Mouse (Mus musculus) heart, embryonic 12.5 days (tissue): ENCODE results near the gene Tecta. TPM values are rescaled to one million over a fixed set of nuclear protein-coding genes. Genes with fewer than 3 reads are reported as not detected.

Source experiments
- ATAC-seq: fragments of 200-750 bp; cut with Nextera tagmentation; 2 replicates; pipeline ENCODE4 v1.8.0; 2017; ENCODE audit warnings: moderate TSS enrichment, moderate library complexity; ENCODE audit not compliant: insufficient number of reproducible peaks, low FRiP score
- H3K27ac ChIP-seq: fragments of 300-500 bp; sonication (generic); 2 replicates; pipeline ENCODE4 v1.5.1; 2016; ENCODE audit warnings: mild to moderate bottlenecking, moderate library complexity; ENCODE audit not compliant: poor library complexity, severe bottlenecking
- H3K27me3 ChIP-seq: fragments of 300-500 bp; sonication (generic); replicated peaks from 2 replicates; pipeline ENCODE4 v1.6.1; 2016; ENCODE audit warnings: mild to moderate bottlenecking, moderate library complexity
- H3K36me3 ChIP-seq: fragments of 300-500 bp; sonication (generic); 2 replicates; pipeline ENCODE4 v1.6.1; 2016; ENCODE audit warnings: mild to moderate bottlenecking, moderate library complexity
- H3K4me1 ChIP-seq: fragments of 300-500 bp; sonication (generic); replicated peaks from 2 replicates; pipeline ENCODE4 v1.6.1; 2016; ENCODE audit warnings: mild to moderate bottlenecking
- H3K4me2 ChIP-seq: fragments of 300-500 bp; sonication (generic); 2 replicates; pipeline ENCODE4 v1.6.1; 2016; ENCODE audit warnings: mild to moderate bottlenecking, moderate library complexity
- H3K4me3 ChIP-seq: fragments of 300-500 bp; sonication (generic); 2 replicates; pipeline ENCODE4 v1.5.1; 2016; ENCODE audit warnings: mild to moderate bottlenecking
- H3K9ac ChIP-seq: fragments of 300-500 bp; sonication (generic); 2 replicates; pipeline ENCODE4 v1.6.1; 2016; ENCODE audit warnings: mild to moderate bottlenecking, moderate library complexity
- H3K9me3 ChIP-seq: fragments of 300-500 bp; sonication (generic); replicated peaks from 2 replicates; pipeline ENCODE4 v1.6.1; 2016; ENCODE audit warnings: mild to moderate bottlenecking, moderate library complexity
- WGBS: fragments of 180-500 bp; shearing (Covaris S2); methylation state at CpG from one replicate; pipeline ENCODE4 v1.1.7; 2016; 5-methylcytosine and 5-hydroxymethylcytosine counted together
- polyA plus RNA-seq: library from polyadenylated mRNA; unstranded; fragments of >200 nt; fragmentation: Nextera tagmentation; extraction: Ambion mirVana; gene quantifications from 2 replicates; pipeline ENCODE4 v1.2.1, GENCODE M21; 2016

Tecta gene
- polyA plus RNA-seq, 1 experiment from 2014 or later: 0.19 TPM

GRCm38 (mm10) chr9:42320616-42321015 is 79.1 kb downstream of the Tecta start:
- Histone ChIP-seq H3K27me3 (peaks cover 20% of the 10 kb centered on the region), H3K9ac (no peak overlapping the region), H3K36me3 (no peaks in the 10 kb centered on the region), H3K4me2 (no peak overlapping the region), H3K4me3 (no peak overlapping the region), H3K4me1 (no peaks in the 10 kb centered on the region), H3K9me3 (no peaks in the 10 kb centered on the region), H3K27ac (no peak overlapping the region)
- 92% methylated on average over 7 of the region's 7 CpGs for WGBS
- no peak for ATAC-seq

GRCm38 (mm10) chr9:42318455-42318987 is 81.2 kb downstream of the Tecta start:
- Histone ChIP-seq H3K4me2 (no peak overlapping the region), H3K4me1 (no peaks in the 10 kb centered on the region), H3K9me3 (no peaks in the 10 kb centered on the region), H3K36me3 (no peaks in the 10 kb centered on the region), H3K9ac (no peak overlapping the region), H3K27ac (no peak overlapping the region), H3K27me3 (0 out of 2 replicates have a peak, but pooled peaks cover 6% of the 10 kb centered on the region), H3K4me3 (no peak overlapping the region)
- no peak for ATAC-seq
- 76% methylated on average over 9 of the region's 9 CpGs for WGBS

GRCm38 (mm10) chr9:42317337-42317736 is 82.4 kb downstream of the Tecta start:
- Histone ChIP-seq H3K27me3 (0 out of 2 replicates have a peak, but pooled peaks cover 6% of the 10 kb centered on the region), H3K4me1 (no peaks in the 10 kb centered on the region), H3K4me3 (no peak overlapping the region), H3K9ac (no peak overlapping the region), H3K27ac (no peak overlapping the region), H3K4me2 (no peak overlapping the region), H3K9me3 (no peaks in the 10 kb centered on the region), H3K36me3 (no peaks in the 10 kb centered on the region)
- 49% methylated on average over 3 of the region's 3 CpGs for WGBS
- no peak for ATAC-seq

- ATAC-seq: no peak
- Histone ChIP-seq H3K9me3 (no peaks in the 10 kb centered on the region), H3K36me3 (no peaks in the 10 kb centered on the region), H3K4me2 (no peak overlapping the region), H3K27ac (no peak overlapping the region), H3K4me3 (no peak overlapping the region), H3K27me3 (0 out of 2 replicates have a peak, but pooled peaks cover 6% of the 10 kb centered on the region), H3K4me1 (no peaks in the 10 kb centered on the region), H3K9ac (no peak overlapping the region)
- WGBS: 69% methylated on average over 3 of the region's 3 CpGs
Measured at GRCm38 (mm10) chr9:42315816-42316215, 83.9 kb downstream of the Tecta start.

- Histone ChIP-seq H3K4me2 (no peak overlapping the region), H3K4me1 (no peaks in the 10 kb centered on the region), H3K27ac (no peak overlapping the region), H3K9ac (no peak overlapping the region), H3K4me3 (no peak overlapping the region), H3K36me3 (no peaks in the 10 kb centered on the region), H3K9me3 (no peaks in the 10 kb centered on the region), H3K27me3 (peaks cover 6% of the 10 kb centered on the region; the same call in 1 of the 2 replicates)
- ATAC-seq: no peak
- 56% methylated on average over 4 of the region's 4 CpGs for WGBS
Measured at GRCm38 (mm10) chr9:42314959-42315358, 84.8 kb downstream of the Tecta start.

GRCm38 (mm10) chr9:42314388-42314787 is 85.3 kb downstream of the Tecta start:
- Histone ChIP-seq H3K27me3 (peaks cover 6% of the 10 kb centered on the region; the same call in 1 of the 2 replicates), H3K4me1 (no peaks in the 10 kb centered on the region), H3K4me2 (no peak overlapping the region), H3K9me3 (no peaks in the 10 kb centered on the region), H3K27ac (no peak overlapping the region), H3K36me3 (no peaks in the 10 kb centered on the region), H3K4me3 (no peak overlapping the region), H3K9ac (no peak overlapping the region)
- no peak for ATAC-seq
- 66% methylated on average over 6 of the region's 6 CpGs for whole genome bisulfite sequencing

- no peak for ATAC-seq
- no peaks in the 10 kb centered on the region for H3K4me1 ChIP-seq
- H3K27me3 ChIP-seq: peaks cover 6% of the 10 kb centered on the region; the same call in 1 of the 2 replicates
- 18% methylated on average over 3 of the region's 3 CpGs for WGBS
- no peak overlapping the region for H3K9ac ChIP-seq
- H3K36me3 ChIP-seq: no peaks in the 10 kb centered on the region
- H3K4me2 ChIP-seq: no peak overlapping the region
- no peak overlapping the region for H3K4me3 ChIP-seq
- H3K9me3 ChIP-seq: no peaks in the 10 kb centered on the region
- H3K27ac ChIP-seq: no peak overlapping the region
Measured at GRCm38 (mm10) chr9:42313872-42314271, 85.9 kb downstream of the Tecta start.

- no peak overlapping the region for H3K9ac ChIP-seq
- no peaks in the 10 kb centered on the region; the same call in 1 of the 2 replicates for H3K27me3 ChIP-seq
- no peak overlapping the region for H3K4me3 ChIP-seq
- 74% methylated on average over 3 of the region's 3 CpGs for WGBS
- H3K27ac ChIP-seq: no peak overlapping the region
- no peaks in the 10 kb centered on the region for H3K36me3 ChIP-seq
- no peak overlapping the region for H3K4me2 ChIP-seq
- no peaks in the 10 kb centered on the region for H3K9me3 ChIP-seq
- ATAC-seq: no peak
- H3K4me1 ChIP-seq: 0 out of 2 replicates have a peak, but pooled peaks cover 3% of the 10 kb centered on the region
Measured at GRCm38 (mm10) chr9:42311311-42311710, 88.4 kb downstream of the Tecta start.

GRCm38 (mm10) chr9:42303894-42304293 is 95.8 kb downstream of the Tecta start:
- no peak overlapping the region for H3K9ac ChIP-seq
- no peak overlapping the region for H3K27ac ChIP-seq
- no peak for ATAC-seq
- H3K4me2 ChIP-seq: no peak overlapping the region
- H3K9me3 ChIP-seq: no peaks in the 10 kb centered on the region
- 82% methylated on average over 4 of the region's 4 CpGs for WGBS
- H3K36me3 ChIP-seq: no peaks in the 10 kb centered on the region
- H3K4me3 ChIP-seq: no peak overlapping the region
- H3K27me3 ChIP-seq: 0 out of 2 replicates have a peak, but pooled peaks cover 3% of the 10 kb centered on the region
- H3K4me1 ChIP-seq: 0 out of 2 replicates have a peak, but pooled peaks cover 3% of the 10 kb centered on the region

GRCm38 (mm10) chr9:42301082-42301633 is 98.6 kb downstream of the Tecta start:
- WGBS: 77% methylated on average over 6 of the region's 6 CpGs
- no peak overlapping the region for H3K9ac ChIP-seq
- no peak for ATAC-seq

GRCm38 (mm10) chr9:42296297-42296922 is 103.3 kb downstream of the Tecta start:
- H3K27me3 ChIP-seq: no peaks in the 10 kb centered on the region
- no peak overlapping the region for H3K4me3 ChIP-seq
- no peaks in the 10 kb centered on the region for H3K36me3 ChIP-seq
- no peak overlapping the region for H3K4me2 ChIP-seq
- no peak for ATAC-seq
- H3K9ac ChIP-seq: no peak overlapping the region
- no peaks in the 10 kb centered on the region for H3K9me3 ChIP-seq
- 88% methylated on average over 10 of the region's 10 CpGs for WGBS
- H3K27ac ChIP-seq: no peak overlapping the region
- no peaks in the 10 kb centered on the region for H3K4me1 ChIP-seq

More at GRCm38 (mm10) chr9:42301082-42301633, 98.6 kb downstream of the Tecta start:
- no peaks in the 10 kb centered on the region for H3K4me1 ChIP-seq
- no peak overlapping the region for H3K27ac ChIP-seq
- 0 out of 2 replicates have a peak, but pooled peaks cover 3% of the 10 kb centered on the region for H3K27me3 ChIP-seq
- no peaks in the 10 kb centered on the region for H3K36me3 ChIP-seq
- H3K4me2 ChIP-seq: no peak overlapping the region
- no peaks in the 10 kb centered on the region for H3K9me3 ChIP-seq
- H3K4me3 ChIP-seq: no peak overlapping the region
